Mouse (Mus musculus) brain, embryonic 14.5 days (tissue): Measurements from ENCODE around the gene Atf4. TPM values are rescaled to one million over a fixed set of nuclear protein-coding genes. Genes with fewer than 3 reads are reported as not detected.

Experiments
- DNase-seq: peaks from one replicate; pipeline ENCODE4 v3.0.0-alpha.2; 2011; ENCODE audit warnings: low read depth
- CTCF ChIP-seq: fragments of 200-500 bp; IDR thresholded peaks from 2 replicates; pipeline ENCODE4 v1.5.1; 2012; ENCODE audit warnings: inconsistent platforms, mild to moderate bottlenecking, moderate library complexity, borderline replicate concordance; ENCODE audit not compliant: insufficient read depth, insufficient read length; ENCODE audit errors: extremely low read depth
- POLR2A ChIP-seq: fragments of 200-500 bp; IDR thresholded peaks from 2 replicates; pipeline ENCODE4 v1.6.1; 2012; ENCODE audit warnings: mild to moderate bottlenecking, inconsistent platforms, borderline replicate concordance; ENCODE audit not compliant: poor library complexity, insufficient read depth, insufficient read length, severe bottlenecking; ENCODE audit errors: extremely low read depth
- polyA plus RNA-seq: library from polyadenylated mRNA; depleted of rRNA; stranded (reverse); fragments of >200 nt; gene quantifications from 2 replicates; pipeline ENCODE4 v1.2.3, GENCODE M21; 2012; rRNA removed

Gene Atf4
- polyA plus RNA-seq, result 236 and 364 TPM in 2 replicates

- TF ChIP-seq POLR2A (peak; percentile 97), CTCF (no peak)
- peak; percentile 100 for DNase-seq
These were observed at the start of gene Atf4 for GRCm38 (mm10) chr15:80254847-80255645. Gene Atf4, plus strand, starts transcription at chr15:80255184.

- DNase-seq, result no peak
- TF ChIP-seq POLR2A, result no peak
These were observed 48.9 kb upstream of the Atf4 start for GRCm38 (mm10) chr15:80206057-80206565.

DNA sequence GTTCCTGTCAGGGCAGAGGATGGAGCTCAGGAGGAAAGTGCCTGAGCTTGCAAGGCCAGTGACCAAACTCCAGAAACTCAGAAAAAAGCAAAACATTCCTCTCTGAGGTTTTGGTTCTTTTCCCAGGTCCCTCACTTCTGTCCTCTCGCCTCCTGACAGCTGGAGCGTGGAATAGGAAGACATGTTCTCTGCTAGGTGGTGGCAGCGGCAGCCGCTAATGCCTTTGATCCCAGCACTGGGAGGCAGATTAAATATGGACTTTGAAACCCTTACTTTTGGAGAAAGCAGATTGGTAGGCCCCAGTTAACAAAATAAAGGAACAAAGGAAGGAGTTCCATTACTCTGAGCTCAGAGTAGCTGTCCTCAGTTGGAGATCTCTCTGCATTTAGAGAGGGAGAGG lies 46.5 kb upstream of the Atf4 start:
- TF ChIP-seq POLR2A (no peak), CTCF (no peak)
- peak; percentile 34 for DNase-seq

- DNase-seq, result no peak
- TF ChIP-seq CTCF (no peak), POLR2A (no peak)
These were observed 41.3 kb upstream of the Atf4 start for GRCm38 (mm10) chr15:80213688-80214087.

DNA sequence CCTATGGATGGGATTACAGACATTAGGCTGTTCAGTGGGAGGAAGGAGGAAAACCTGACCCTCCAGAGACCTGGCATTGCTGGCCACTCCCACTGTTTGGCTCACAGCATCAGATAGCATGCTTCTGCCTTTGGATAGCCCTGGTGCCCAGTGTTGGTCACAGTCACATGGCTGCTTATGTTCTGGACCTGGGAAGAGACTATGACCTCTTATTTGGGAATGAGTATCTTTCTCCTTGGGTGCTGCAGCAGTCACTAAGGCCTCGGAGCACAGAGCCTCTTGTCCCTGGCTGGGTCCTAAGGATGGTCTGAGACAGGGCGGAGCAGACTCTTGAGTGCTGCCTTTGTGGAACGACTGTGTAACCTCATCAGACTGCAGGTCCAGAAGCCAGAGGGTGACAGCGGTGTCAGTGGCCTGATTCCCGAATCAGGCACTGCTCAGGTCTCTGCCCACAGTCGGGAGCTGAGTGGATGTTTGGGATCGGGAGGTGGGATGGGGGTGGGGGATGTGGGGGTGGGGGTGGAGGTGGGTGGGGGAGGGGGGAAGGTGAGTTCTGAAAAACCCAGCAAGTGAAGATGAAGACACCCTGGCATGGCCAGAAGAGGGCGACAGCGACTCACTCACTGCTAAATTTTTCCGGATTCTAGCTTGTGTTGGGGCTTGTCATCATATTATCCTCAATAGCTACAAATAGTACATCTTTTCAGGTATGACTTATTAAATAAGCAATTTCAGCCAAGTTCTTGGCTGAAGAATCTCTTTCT lies 39.1 kb upstream of the Atf4 start:
- peak; percentile 39 for DNase-seq
- TF ChIP-seq POLR2A (no peak), CTCF (peak; percentile 66)

DNA sequence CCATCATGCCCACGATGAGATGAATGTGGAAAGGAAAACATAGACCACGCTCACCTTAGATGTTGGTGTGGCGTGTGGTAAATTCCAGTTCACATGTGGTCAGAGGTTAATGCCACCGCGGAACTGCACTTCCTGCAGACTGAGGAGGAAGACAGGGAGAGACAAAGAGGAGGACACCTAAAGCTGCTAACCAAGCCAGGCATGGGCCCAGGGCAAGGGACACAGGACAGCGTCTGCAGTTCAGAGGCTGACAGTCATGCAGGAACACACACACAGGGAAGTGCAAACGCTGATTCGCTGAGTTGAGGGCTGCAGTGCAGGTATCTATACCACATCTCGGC lies 38.5 kb upstream of the Atf4 start:
- no peak for DNase-seq
- no peak for TF ChIP-seq POLR2A
- no peak for TF ChIP-seq CTCF

- TF ChIP-seq CTCF, result no peak
- TF ChIP-seq POLR2A, result no peak
- DNase-seq, result no peak
These were observed 37.5 kb upstream of the Atf4 start for GRCm38 (mm10) chr15:80217476-80217875.

GRCm38 (mm10) chr15:80219211-80219610 lies 35.8 kb upstream of the Atf4 start:
- TF ChIP-seq POLR2A (no peak), CTCF (no peak)
- peak; percentile 22 for DNase-seq

DNA sequence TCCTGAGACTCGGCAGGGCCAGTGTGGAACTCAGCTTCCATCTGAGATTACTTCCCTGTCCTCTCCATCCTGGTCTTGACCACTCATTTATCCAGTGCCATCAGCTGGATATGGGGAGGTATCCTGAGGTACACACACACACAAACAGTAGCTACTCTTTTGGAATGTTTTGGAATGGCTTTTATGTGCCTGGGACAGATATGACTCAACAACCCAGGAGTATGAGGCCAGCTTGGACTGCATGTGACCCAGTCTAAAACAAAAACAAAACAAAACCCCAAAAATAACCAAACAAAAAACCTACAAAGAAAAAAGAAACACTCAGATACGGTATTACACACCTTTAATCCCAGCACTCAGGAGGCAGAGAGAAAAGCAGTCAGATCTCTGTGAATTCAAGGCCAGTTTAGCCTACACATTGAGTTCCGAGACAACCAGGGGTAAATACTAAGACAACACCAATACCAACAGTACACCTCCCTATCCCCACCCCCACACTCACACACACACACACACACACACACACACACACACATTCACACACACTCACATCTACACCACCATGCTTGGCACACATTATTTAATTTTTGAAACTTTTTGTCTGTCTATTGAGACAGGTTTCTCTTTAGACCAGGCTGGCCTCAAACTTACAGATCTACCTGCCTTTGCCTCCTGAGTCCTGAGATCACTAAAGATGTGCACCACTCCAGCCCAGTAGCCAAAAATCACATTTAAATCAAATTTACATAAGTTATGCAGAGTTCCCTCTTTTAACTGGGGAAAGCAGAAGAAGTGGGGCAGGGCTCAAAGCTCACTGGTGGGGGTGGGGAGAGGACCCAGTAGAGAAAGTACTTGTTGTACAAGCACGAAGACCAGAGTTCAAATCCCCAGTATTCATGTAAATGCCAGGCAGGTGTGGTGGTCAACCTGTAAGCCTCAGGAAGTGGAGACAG lies 35.0 kb upstream of the Atf4 start:
- no peak for DNase-seq
- TF ChIP-seq CTCF (no peak), POLR2A (no peak)

GRCm38 (mm10) chr15:80221031-80221430 lies 34.0 kb upstream of the Atf4 start:
- TF ChIP-seq CTCF, result no peak
- TF ChIP-seq POLR2A, result no peak
- no peak for DNase-seq

GRCm38 (mm10) chr15:80223751-80224150 lies 31.2 kb upstream of the Atf4 start:
- no peak for DNase-seq

GRCm38 (mm10) chr15:80225208-80225607 lies 29.8 kb upstream of the Atf4 start:
- peak; percentile 60 for DNase-seq
- no peak for TF ChIP-seq POLR2A
- peak; percentile 90 for TF ChIP-seq CTCF

More at GRCm38 (mm10) chr15:80223751-80224150, 31.2 kb upstream of the Atf4 start:
- no peak for TF ChIP-seq CTCF
- no peak for TF ChIP-seq POLR2A

GRCm38 (mm10) chr15:80225796-80226195 lies 29.2 kb upstream of the Atf4 start:
- TF ChIP-seq CTCF (peak; percentile 62; the same call in 1 of the 2 replicates), POLR2A (no peak)

More at GRCm38 (mm10) chr15:80225796-80226195, 29.2 kb upstream of the Atf4 start:
- DNase-seq, result peak; percentile 51
